Mouse (Mus musculus): ENCODE results near the gene Map3k21. TPM values are rescaled to one million over a fixed set of nuclear protein-coding genes. Genes with fewer than 3 reads are reported as not detected.

Gene Map3k21
- polyA plus RNA-seq, 1 experiment from 2014 or later, result 0.64 TPM

DNA sequence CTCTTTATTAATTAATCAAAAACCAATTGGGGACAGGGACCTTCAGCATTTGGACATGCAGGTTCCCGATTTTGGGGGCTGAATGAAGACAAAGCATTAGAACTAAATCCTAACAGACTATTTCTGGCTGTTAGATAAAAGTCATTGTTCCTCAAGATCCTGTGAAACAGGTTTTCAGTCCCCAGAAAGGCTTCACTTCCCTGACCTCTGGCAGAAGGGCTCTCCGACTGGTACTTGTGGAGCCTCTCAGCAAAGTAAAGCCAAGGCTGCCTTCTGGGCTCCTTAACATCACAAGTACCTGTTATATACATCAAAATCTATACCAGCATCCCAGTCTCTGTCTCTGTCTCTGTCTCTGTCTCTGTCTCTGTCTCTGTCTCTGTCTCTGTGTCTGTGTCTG is 4.9 kb upstream of the Map3k21 start:
- DNase-seq (ENCODE audit: low spot score) (no peak), ATAC-seq (ENCODE audit: low read depth) (no peak)
- H3K4me3 ChIP-seq (ENCODE audit: low read depth, low read length), result no peak overlapping the region
- no peak overlapping the region for H3K4me2 ChIP-seq (ENCODE audit: low read depth, low read length)
- no peak overlapping the region for H3K9ac ChIP-seq (ENCODE audit: low read depth, low read length)
- H3K9me3 ChIP-seq (ENCODE audit: control insufficient read depth, low read length), result no peaks in the 10 kb centered on the region
- no peaks in the 10 kb centered on the region for H3K4me1 ChIP-seq (ENCODE audit: control insufficient read depth, insufficient read depth, low read length)
- H3K27me3 ChIP-seq (replicated peaks; ENCODE audit: control insufficient read depth, insufficient read depth, low read length), result peaks cover 21% of the 10 kb centered on the region
- WGBS, result 67% methylated on average over 2 of the region's 2 CpGs
- H3K36me3 ChIP-seq (ENCODE audit: control insufficient read depth, insufficient read depth, low read length), result no peaks in the 10 kb centered on the region
- H3K27ac ChIP-seq (replicated peaks; ENCODE audit: low read depth, low read length), result no peak overlapping the region

DNA sequence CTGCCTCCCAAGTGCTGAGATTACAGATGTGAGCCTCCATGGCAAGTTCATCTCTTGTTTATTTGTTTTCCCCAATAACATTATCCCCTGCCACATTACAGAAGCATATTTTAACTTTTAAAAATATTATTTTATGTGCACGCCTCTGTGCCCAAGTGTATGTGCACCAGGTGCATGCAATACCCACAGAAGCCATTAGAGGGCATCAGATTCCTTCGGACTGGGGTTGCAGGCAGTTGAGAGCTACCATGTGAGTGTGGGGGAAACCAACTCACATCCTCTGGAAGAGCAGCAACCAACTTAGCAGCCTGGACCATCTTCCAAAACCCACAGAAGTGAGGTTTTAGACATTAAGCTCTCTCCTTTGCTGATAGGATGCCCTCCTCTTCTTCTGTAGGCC is 2.9 kb upstream of the Map3k21 start:
- WGBS, result 75% methylated on average over 2 of the region's 2 CpGs
- H3K4me3 ChIP-seq (ENCODE audit: low read depth, low read length), result no peak overlapping the region
- H3K27ac ChIP-seq (replicated peaks; ENCODE audit: low read depth, low read length), result no peak overlapping the region
- H3K36me3 ChIP-seq (ENCODE audit: control insufficient read depth, insufficient read depth, low read length), result no peaks in the 10 kb centered on the region
- H3K4me2 ChIP-seq (ENCODE audit: low read depth, low read length), result no peak overlapping the region
- no peak for DNase-seq (ENCODE audit: low spot score)
- H3K9me3 ChIP-seq (ENCODE audit: control insufficient read depth, low read length), result no peaks in the 10 kb centered on the region
- peaks cover 41% of the 10 kb centered on the region for H3K27me3 ChIP-seq (replicated peaks; ENCODE audit: control insufficient read depth, insufficient read depth, low read length)
- H3K4me1 ChIP-seq (ENCODE audit: control insufficient read depth, insufficient read depth, low read length), result peaks cover 4% of the 10 kb centered on the region; the same call in 1 of the 2 replicates
- ATAC-seq (ENCODE audit: low read depth), result no peak
- no peak overlapping the region for H3K9ac ChIP-seq (ENCODE audit: low read depth, low read length)

- H3K9ac ChIP-seq (ENCODE audit: low read depth, low read length), result peak overlapping the region; percentile 54; the same call in 1 of the 2 replicates
- H3K36me3 ChIP-seq (ENCODE audit: control insufficient read depth, insufficient read depth, low read length), result no peaks in the 10 kb centered on the region
- H3K4me2 ChIP-seq (ENCODE audit: low read depth, low read length), result peak overlapping the region; percentile 99
- H3K4me1 ChIP-seq (ENCODE audit: control insufficient read depth, insufficient read depth, low read length), result peaks cover 4% of the 10 kb centered on the region; the same call in 1 of the 2 replicates
- H3K9me3 ChIP-seq (ENCODE audit: control insufficient read depth, low read length), result no peaks in the 10 kb centered on the region
- 7% methylated on average over 30 of the region's 30 CpGs for WGBS
- H3K27ac ChIP-seq (replicated peaks; ENCODE audit: low read depth, low read length), result no peak overlapping the region
- H3K4me3 ChIP-seq (ENCODE audit: low read depth, low read length), result peak overlapping the region; percentile 57
- ATAC-seq (ENCODE audit: low read depth), result peak; percentile 81
- peaks cover 55% of the 10 kb centered on the region for H3K27me3 ChIP-seq (replicated peaks; ENCODE audit: control insufficient read depth, insufficient read depth, low read length)
- peak; percentile 62 for DNase-seq (ENCODE audit: low spot score)
Measured at GRCm38 (mm10) chr8:125909661-125910364, 437 bp upstream of the Map3k21 start.

- peaks cover 4% of the 10 kb centered on the region; the same call in 1 of the 2 replicates for H3K4me1 ChIP-seq (ENCODE audit: control insufficient read depth, insufficient read depth, low read length)
- H3K9me3 ChIP-seq (ENCODE audit: control insufficient read depth, low read length), result no peaks in the 10 kb centered on the region
- H3K9ac ChIP-seq (ENCODE audit: low read depth, low read length), result peak overlapping the region; percentile 54
- peaks cover 55% of the 10 kb centered on the region for H3K27me3 ChIP-seq (replicated peaks; ENCODE audit: control insufficient read depth, insufficient read depth, low read length)
- peak overlapping the region; percentile 99 for H3K4me2 ChIP-seq (ENCODE audit: low read depth, low read length)
- DNase-seq (ENCODE audit: low spot score), result no peak
- H3K36me3 ChIP-seq (ENCODE audit: control insufficient read depth, insufficient read depth, low read length), result no peaks in the 10 kb centered on the region
- peak overlapping the region; percentile 57 for H3K4me3 ChIP-seq (ENCODE audit: low read depth, low read length)
- no peak for ATAC-seq (ENCODE audit: low read depth)
- 4% methylated on average over 20 of the region's 31 CpGs for WGBS
- H3K27ac ChIP-seq (replicated peaks; ENCODE audit: low read depth, low read length), result no peak overlapping the region
Measured at GRCm38 (mm10) chr8:125911229-125911580, 955 bp downstream of the Map3k21 start.

DNA sequence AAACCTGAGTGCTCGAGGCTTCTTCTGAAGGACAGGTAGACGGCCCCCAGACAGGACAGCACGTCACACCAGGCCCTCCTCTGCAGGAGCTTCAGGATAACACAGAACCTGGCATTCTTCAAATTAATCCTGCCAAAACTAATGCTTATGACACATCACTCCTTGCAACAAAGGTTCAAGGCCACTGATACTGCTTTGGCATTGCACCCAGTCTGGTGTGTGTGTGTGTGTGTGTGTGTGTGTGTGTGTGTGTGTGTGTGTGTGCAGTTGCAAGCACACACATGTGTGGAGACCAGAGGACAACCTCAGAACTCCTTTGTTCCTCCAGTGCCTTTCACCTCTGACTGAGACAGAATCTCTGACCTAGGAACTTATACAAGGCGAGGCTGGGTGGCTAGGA is 3.0 kb downstream of the Map3k21 start:
- H3K4me3 ChIP-seq (ENCODE audit: low read depth, low read length), result no peak overlapping the region
- H3K4me1 ChIP-seq (ENCODE audit: control insufficient read depth, insufficient read depth, low read length), result peaks cover 4% of the 10 kb centered on the region; the same call in 1 of the 2 replicates
- WGBS, result 77% methylated on average over 4 of the region's 4 CpGs
- no peak overlapping the region for H3K9ac ChIP-seq (ENCODE audit: low read depth, low read length)
- no peak overlapping the region for H3K4me2 ChIP-seq (ENCODE audit: low read depth, low read length)
- no peak overlapping the region for H3K27ac ChIP-seq (replicated peaks; ENCODE audit: low read depth, low read length)
- no peak for DNase-seq (ENCODE audit: low spot score)
- peaks cover 55% of the 10 kb centered on the region for H3K27me3 ChIP-seq (replicated peaks; ENCODE audit: control insufficient read depth, insufficient read depth, low read length)
- H3K9me3 ChIP-seq (ENCODE audit: control insufficient read depth, low read length), result no peaks in the 10 kb centered on the region
- no peak for ATAC-seq (ENCODE audit: low read depth)
- H3K36me3 ChIP-seq (ENCODE audit: control insufficient read depth, insufficient read depth, low read length), result no peaks in the 10 kb centered on the region

DNA sequence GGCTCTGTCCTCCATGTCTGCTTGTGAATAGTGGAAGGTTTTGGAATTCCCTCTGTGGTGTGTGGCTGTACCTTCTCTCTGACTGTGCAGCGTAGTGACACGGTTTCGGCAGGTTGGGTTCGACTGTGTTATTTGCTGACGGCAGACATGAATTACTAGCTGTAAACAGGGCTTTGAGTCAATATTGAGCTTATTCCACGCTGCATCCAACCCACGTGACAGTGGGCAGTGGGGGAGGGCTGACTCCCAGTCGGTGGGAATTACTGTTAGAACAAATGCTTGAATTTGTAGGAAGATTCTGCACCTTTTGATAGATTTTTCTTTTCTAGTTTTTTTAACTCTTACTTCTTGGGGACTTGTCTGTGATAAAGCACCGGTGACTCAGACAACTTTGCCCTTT is 4.1 kb downstream of the Map3k21 start:
- Histone ChIP-seq H3K4me1 (ENCODE audit: control insufficient read depth, insufficient read depth, low read length) (peaks cover 4% of the 10 kb centered on the region; the same call in 1 of the 2 replicates), H3K4me3 (ENCODE audit: low read depth, low read length) (no peak overlapping the region), H3K4me2 (ENCODE audit: low read depth, low read length) (no peak overlapping the region), H3K27me3 (replicated peaks; ENCODE audit: control insufficient read depth, insufficient read depth, low read length) (peaks cover 43% of the 10 kb centered on the region), H3K9ac (ENCODE audit: low read depth, low read length) (no peak overlapping the region), H3K27ac (replicated peaks; ENCODE audit: low read depth, low read length) (no peak overlapping the region), H3K36me3 (ENCODE audit: control insufficient read depth, insufficient read depth, low read length) (no peaks in the 10 kb centered on the region), H3K9me3 (ENCODE audit: control insufficient read depth, low read length) (no peaks in the 10 kb centered on the region)
- DNase-seq (ENCODE audit: low spot score) (no peak), ATAC-seq (ENCODE audit: low read depth) (no peak)
- WGBS, result 79% methylated on average over 9 of the region's 9 CpGs

DNA sequence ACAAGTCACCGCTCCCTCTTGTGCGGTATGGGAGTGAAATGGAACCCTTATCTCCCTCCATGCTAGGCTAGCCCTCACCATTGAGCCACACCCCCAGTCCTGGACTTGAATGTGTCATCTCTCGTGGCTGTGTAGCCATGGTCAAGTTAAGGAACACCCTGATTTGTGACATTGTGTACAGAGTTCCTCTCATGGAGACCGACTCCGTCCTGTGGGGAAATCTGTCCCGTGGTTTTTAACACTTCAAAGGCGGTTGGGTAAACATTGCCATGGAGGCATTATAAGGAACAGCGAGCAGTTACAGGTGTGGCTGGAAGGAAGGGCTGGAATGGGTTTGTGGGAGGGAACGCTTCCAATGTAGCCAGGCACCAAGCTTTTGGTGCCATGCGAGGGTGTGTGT is 6.8 kb downstream of the Map3k21 start:
- no peak overlapping the region for H3K27ac ChIP-seq (replicated peaks; ENCODE audit: low read depth, low read length)
- H3K4me1 ChIP-seq (ENCODE audit: control insufficient read depth, insufficient read depth, low read length), result no peaks in the 10 kb centered on the region
- no peak for ATAC-seq (ENCODE audit: low read depth)
- 65% methylated on average over 10 of the region's 10 CpGs for WGBS
- H3K4me3 ChIP-seq (ENCODE audit: low read depth, low read length), result no peak overlapping the region
- no peaks in the 10 kb centered on the region for H3K9me3 ChIP-seq (ENCODE audit: control insufficient read depth, low read length)
- H3K27me3 ChIP-seq (replicated peaks; ENCODE audit: control insufficient read depth, insufficient read depth, low read length), result peaks cover 17% of the 10 kb centered on the region
- no peak for DNase-seq (ENCODE audit: low spot score)
- H3K9ac ChIP-seq (ENCODE audit: low read depth, low read length), result no peak overlapping the region
- no peaks in the 10 kb centered on the region for H3K36me3 ChIP-seq (ENCODE audit: control insufficient read depth, insufficient read depth, low read length)
- no peak overlapping the region for H3K4me2 ChIP-seq (ENCODE audit: low read depth, low read length)

- DNase-seq (ENCODE audit: low spot score) (no peak), ATAC-seq (ENCODE audit: low read depth) (no peak)
- Histone ChIP-seq H3K9me3 (ENCODE audit: control insufficient read depth, low read length) (no peaks in the 10 kb centered on the region), H3K9ac (ENCODE audit: low read depth, low read length) (no peak overlapping the region), H3K4me1 (ENCODE audit: control insufficient read depth, insufficient read depth, low read length) (no peaks in the 10 kb centered on the region), H3K4me2 (ENCODE audit: low read depth, low read length) (no peak overlapping the region), H3K27me3 (replicated peaks; ENCODE audit: control insufficient read depth, insufficient read depth, low read length) (no peaks in the 10 kb centered on the region; the same call in 1 of the 2 replicates), H3K27ac (replicated peaks; ENCODE audit: low read depth, low read length) (no peak overlapping the region), H3K4me3 (ENCODE audit: low read depth, low read length) (no peak overlapping the region), H3K36me3 (ENCODE audit: control insufficient read depth, insufficient read depth, low read length) (no peaks in the 10 kb centered on the region)
- WGBS, result 84% methylated on average over 2 of the region's 2 CpGs
Measured at GRCm38 (mm10) chr8:125918719-125919118, 8.5 kb downstream of the Map3k21 start.

DNA sequence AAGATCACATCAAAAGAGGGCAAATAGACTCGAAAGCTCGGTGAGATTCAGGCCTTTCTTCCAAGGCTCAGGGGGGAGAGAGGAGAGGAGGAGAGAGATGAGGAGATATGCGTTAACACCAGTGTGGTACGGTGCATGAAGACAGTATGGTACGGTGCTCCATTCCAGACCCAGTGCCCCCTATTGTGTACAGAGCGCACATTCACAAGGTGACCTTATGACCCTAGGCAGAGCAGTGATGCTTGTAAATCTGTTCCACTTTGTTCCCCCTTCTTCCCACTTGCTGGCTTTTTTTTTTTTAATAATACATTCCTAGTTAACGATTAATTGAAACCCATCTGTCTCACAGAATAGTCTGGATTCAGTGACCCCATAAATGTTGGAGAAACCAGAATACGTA is 9.3 kb downstream of the Map3k21 start:
- Histone ChIP-seq H3K36me3 (ENCODE audit: control insufficient read depth, insufficient read depth, low read length) (no peaks in the 10 kb centered on the region), H3K4me3 (ENCODE audit: low read depth, low read length) (no peak overlapping the region), H3K9me3 (ENCODE audit: control insufficient read depth, low read length) (no peaks in the 10 kb centered on the region), H3K9ac (ENCODE audit: low read depth, low read length) (no peak overlapping the region), H3K27ac (replicated peaks; ENCODE audit: low read depth, low read length) (no peak overlapping the region), H3K4me2 (ENCODE audit: low read depth, low read length) (no peak overlapping the region), H3K27me3 (replicated peaks; ENCODE audit: control insufficient read depth, insufficient read depth, low read length) (no peaks in the 10 kb centered on the region), H3K4me1 (ENCODE audit: control insufficient read depth, insufficient read depth, low read length) (no peaks in the 10 kb centered on the region)
- DNase-seq (ENCODE audit: low spot score) (no peak), ATAC-seq (ENCODE audit: low read depth) (no peak)
- 62% methylated on average over 8 of the region's 8 CpGs for WGBS
